Mouse (Mus musculus): ENCODE data around the gene Crhr2.

DNA sequence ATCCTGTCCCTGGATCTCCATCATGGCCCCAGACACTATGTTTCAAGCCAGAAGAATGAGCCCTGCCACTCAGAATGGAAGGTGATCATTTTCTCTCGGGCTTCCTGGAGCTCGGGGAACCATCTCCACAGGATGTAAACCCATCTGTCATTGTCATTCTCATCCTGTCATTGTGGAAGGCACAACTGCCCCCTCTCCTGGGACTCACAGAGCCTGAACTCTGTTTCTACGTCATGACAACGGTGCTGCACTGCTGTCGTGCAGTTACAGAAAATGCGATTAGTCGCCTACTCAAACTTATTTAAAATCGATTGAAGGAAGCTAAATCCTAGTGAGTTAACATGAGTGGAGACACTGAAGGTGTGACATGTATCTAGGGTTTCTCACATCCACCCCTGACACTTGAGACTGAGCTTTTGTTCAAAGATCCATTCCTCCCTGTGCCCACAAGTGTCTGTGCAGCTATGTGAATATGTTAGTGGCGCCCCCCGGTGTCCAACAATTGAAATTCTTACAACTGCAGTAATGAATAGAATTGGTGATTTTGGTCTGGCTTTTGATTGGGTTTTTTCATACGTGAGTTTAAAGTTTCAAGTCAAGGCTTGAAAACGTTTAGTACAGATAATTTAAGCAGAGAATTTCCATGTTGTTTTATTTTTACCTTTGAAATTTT lies 44.4 kb upstream of the Crhr2 start:
- peak; percentile 37 for TF ChIP-seq CTCF (IDR thresholded peaks at IDR 0.05; ENCODE audit: low read depth)
- TF ChIP-seq EP300 (IDR thresholded peaks at IDR 0.05; ENCODE audit: low read depth): no peak

Data from heart, postnatal 0 days (tissue).